Mouse (Mus musculus) CH12.LX (cell line): ENCODE measurements around the gene Hist1h4c. TPM values are rescaled to one million over a fixed set of nuclear protein-coding genes. Genes with fewer than 3 reads are reported as not detected.

Experiments used
- DNase-seq: peaks from one replicate; pipeline ENCODE4 v3.0.0-alpha.2; 2013; ENCODE audit errors: extremely low read depth
- H3K27ac ChIP-seq: 2 replicates; pipeline ENCODE4 v1.5.1; 2012; ENCODE audit warnings: low read depth, mild to moderate bottlenecking, control low read depth, moderate library complexity; ENCODE audit not compliant: insufficient read depth
- H3K27me3 ChIP-seq: replicated peaks from 2 replicates; pipeline ENCODE3; 2012; ENCODE audit warnings: inconsistent platforms
- H3K36me3 ChIP-seq, 2 experiments: replicated peaks in 1 of 2; 2 replicates each; pipeline versions ENCODE3 to v1.6.1; 2012; ENCODE audit warnings: inconsistent platforms in 1 of 2, low read length in 1 of 2, mild to moderate bottlenecking in 1 of 2, mixed read lengths in 1 of 2, moderate library complexity in 1 of 2; ENCODE audit not compliant: control insufficient read depth in 1 of 2, insufficient read depth in 1 of 2
- H3K4me1 ChIP-seq, 2 experiments: 2 replicates each; pipeline ENCODE4 v1.6.1; 2012; ENCODE audit warnings: inconsistent platforms in 1 of 2, moderate library complexity in 1 of 2; ENCODE audit not compliant: insufficient read depth in 2 of 2, control insufficient read depth in 1 of 2
- H3K4me2 ChIP-seq: 2 replicates; pipeline ENCODE4 v1.6.1; 2012; ENCODE audit warnings: low read depth, mild to moderate bottlenecking, control low read depth; ENCODE audit not compliant: poor library complexity, insufficient read depth, severe bottlenecking
- H3K4me3 ChIP-seq, 3 experiments: fragments of 150-350 bp in 1 of 3; sonication (generic) in 1 of 3; replicated peaks in 1 of 3; 2 replicates each; pipeline versions ENCODE3 to v1.5.1; 2011 to 2012; ENCODE audit warnings: low read depth in 2 of 3, low read length in 2 of 3, mild to moderate bottlenecking in 2 of 3, moderate library complexity in 2 of 3, control low read depth in 1 of 3, improper control_type of control experiment in 1 of 3, inconsistent platforms in 1 of 3, mixed read lengths in 1 of 3; ENCODE audit not compliant: poor library complexity in 1 of 3
- H3K79me2 ChIP-seq: replicated peaks from 2 replicates; pipeline ENCODE4 v1.6.1; 2012; ENCODE audit warnings: mild to moderate bottlenecking, moderate library complexity; ENCODE audit not compliant: control insufficient read depth, poor library complexity, insufficient read depth, severe bottlenecking; ENCODE audit errors: extremely low read depth
- H3K9ac ChIP-seq: 2 replicates; pipeline ENCODE4 v1.6.1; 2012; ENCODE audit warnings: low read depth, mild to moderate bottlenecking, control low read depth, moderate library complexity; ENCODE audit not compliant: insufficient read depth
- H3K9me3 ChIP-seq: replicated peaks from 2 replicates; pipeline ENCODE3; 2012; ENCODE audit warnings: low read length, inconsistent platforms, mixed read lengths
- BHLHE40 ChIP-seq: IDR thresholded peaks from 2 replicates; pipeline ENCODE4 v1.6.1; 2011; ENCODE audit warnings: mild to moderate bottlenecking, low read depth, low read length, improper control_type of control experiment
- CHD2 ChIP-seq: IDR thresholded peaks from 2 replicates; pipeline ENCODE4 v1.6.1; 2011; ENCODE audit warnings: low read length, improper control_type of control experiment
- CTCF ChIP-seq, 2 experiments: IDR thresholded peaks in 1 of 2; conservative IDR thresholded peaks in 1 of 2; 2 replicates each; pipeline ENCODE4 v1.5.1; 2011 to 2012; ENCODE audit warnings: low read depth in 2 of 2, low read length in 2 of 2, improper control_type of control experiment in 1 of 2, inconsistent platforms in 1 of 2, mild to moderate bottlenecking in 1 of 2, moderate library complexity in 1 of 2
- E2F4 ChIP-seq: IDR thresholded peaks from 2 replicates; pipeline ENCODE4 v1.6.1; 2011; ENCODE audit warnings: low read depth, low read length, improper control_type of control experiment; ENCODE audit not compliant: insufficient replicate concordance
- ELF1 ChIP-seq: IDR thresholded peaks from 2 replicates; pipeline ENCODE4 v1.6.1; 2014; ENCODE audit warnings: low read depth, mild to moderate bottlenecking, inconsistent platforms, low read length, improper control_type of control experiment
- EP300 ChIP-seq: IDR thresholded peaks from 2 replicates; pipeline ENCODE4 v1.6.1; 2011; ENCODE audit warnings: low read length, improper control_type of control experiment
- ETS1 ChIP-seq: conservative IDR thresholded peaks from 2 replicates; pipeline ENCODE4 v1.6.1; 2012; ENCODE audit warnings: low read depth, mild to moderate bottlenecking, inconsistent platforms, low read length, improper control_type of control experiment, moderate library complexity
- GABPA ChIP-seq: IDR thresholded peaks from 2 replicates; pipeline ENCODE4 v1.6.1; 2012; ENCODE audit warnings: low read depth, low read length, improper control_type of control experiment, inconsistent platforms; ENCODE audit not compliant: insufficient replicate concordance
- HCFC1 ChIP-seq: IDR thresholded peaks from 2 replicates; pipeline ENCODE4 v1.6.1; 2012; ENCODE audit warnings: low read depth, mild to moderate bottlenecking, inconsistent platforms, low read length, improper control_type of control experiment
- IRF4 ChIP-seq: IDR thresholded peaks from 2 replicates; pipeline ENCODE4 v1.6.1; 2014; ENCODE audit warnings: low read depth, mild to moderate bottlenecking, inconsistent platforms, low read length, improper control_type of control experiment
- JUN ChIP-seq: IDR thresholded peaks from 2 replicates; pipeline ENCODE4 v1.6.1; 2011; ENCODE audit warnings: low read depth, mild to moderate bottlenecking, low read length, improper control_type of control experiment, moderate library complexity; ENCODE audit not compliant: insufficient read depth
- JUND ChIP-seq: conservative IDR thresholded peaks from 2 replicates; pipeline ENCODE4 v1.6.1; 2011; ENCODE audit warnings: low read depth, low read length, improper control_type of control experiment
- MAFK ChIP-seq: IDR thresholded peaks from 2 replicates; pipeline ENCODE4 v1.6.1; 2011; ENCODE audit warnings: low read length, improper control_type of control experiment; ENCODE audit not compliant: insufficient replicate concordance
- MAX ChIP-seq: IDR thresholded peaks from 2 replicates; pipeline ENCODE4 v1.6.1; 2011; ENCODE audit warnings: low read length, improper control_type of control experiment
- MAZ ChIP-seq: IDR thresholded peaks from 2 replicates; pipeline ENCODE4 v1.6.1; 2012; ENCODE audit warnings: low read depth, mild to moderate bottlenecking, inconsistent platforms, low read length, improper control_type of control experiment, moderate library complexity
- MEF2A ChIP-seq: IDR thresholded peaks from 2 replicates; pipeline ENCODE4 v1.6.1; 2014; ENCODE audit warnings: low read depth, mild to moderate bottlenecking, inconsistent platforms, low read length, improper control_type of control experiment, borderline replicate concordance
- MYC ChIP-seq: IDR thresholded peaks from 2 replicates; pipeline ENCODE4 v1.6.1; 2011; ENCODE audit warnings: low read depth, mild to moderate bottlenecking, improper control_type of control experiment, low read length
- NELFE ChIP-seq: IDR thresholded peaks from 2 replicates; pipeline ENCODE4 v1.6.1; 2011; ENCODE audit warnings: low read depth, low read length, improper control_type of control experiment
- PAX5 ChIP-seq: IDR thresholded peaks from 2 replicates; pipeline ENCODE4 v1.6.1; 2012; ENCODE audit warnings: low read length, inconsistent platforms, mixed read lengths
- POLR2A ChIP-seq: IDR thresholded peaks from 2 replicates; pipeline ENCODE4 v1.6.1; 2011; ENCODE audit warnings: low read depth, mild to moderate bottlenecking, improper control_type of control experiment, low read length
- POLR2AphosphoS2 ChIP-seq: IDR thresholded peaks from 2 replicates; pipeline ENCODE4 v1.6.1; 2011; ENCODE audit warnings: low read depth, low read length, improper control_type of control experiment
- RAD21 ChIP-seq: IDR thresholded peaks from 2 replicates; pipeline ENCODE4 v1.6.1; 2011; ENCODE audit warnings: low read depth, mild to moderate bottlenecking, low read length, improper control_type of control experiment, moderate library complexity
- RCOR1 ChIP-seq: conservative IDR thresholded peaks from 2 replicates; pipeline ENCODE4 v1.6.1; 2012; ENCODE audit warnings: low read depth, mild to moderate bottlenecking, inconsistent platforms, low read length, improper control_type of control experiment
- SIN3A ChIP-seq: IDR thresholded peaks from 2 replicates; pipeline ENCODE4 v1.6.1; 2012; ENCODE audit warnings: low read length, improper control_type of control experiment, inconsistent platforms
- SMC3 ChIP-seq: IDR thresholded peaks from 2 replicates; pipeline ENCODE4 v1.6.1; 2011; ENCODE audit warnings: low read depth, low read length, improper control_type of control experiment
- TBP ChIP-seq: conservative IDR thresholded peaks from 2 replicates; pipeline ENCODE4 v1.6.1; 2011; ENCODE audit warnings: low read depth, low read length, improper control_type of control experiment
- TCF12 ChIP-seq: IDR thresholded peaks from 2 replicates; pipeline ENCODE4 v1.6.1; 2014; ENCODE audit warnings: low read depth, mild to moderate bottlenecking, inconsistent platforms, low read length, improper control_type of control experiment
- UBTF ChIP-seq: IDR thresholded peaks from 2 replicates; pipeline ENCODE4 v1.6.1; 2012; ENCODE audit warnings: low read depth, mild to moderate bottlenecking, inconsistent platforms, low read length, improper control_type of control experiment, moderate library complexity
- USF1 ChIP-seq: IDR thresholded peaks from 2 replicates; pipeline ENCODE4 v1.6.1; 2014; ENCODE audit warnings: low read depth, mild to moderate bottlenecking, inconsistent platforms, low read length, improper control_type of control experiment
- USF2 ChIP-seq: conservative IDR thresholded peaks from 2 replicates; pipeline ENCODE4 v1.6.1; 2011; ENCODE audit warnings: low read depth, low read length, improper control_type of control experiment
- ZC3H11A ChIP-seq: IDR thresholded peaks from 2 replicates; pipeline ENCODE4 v1.6.1; 2012; ENCODE audit warnings: low read depth, mild to moderate bottlenecking, inconsistent platforms, low read length, improper control_type of control experiment
- ZKSCAN1 ChIP-seq: IDR thresholded peaks from 2 replicates; pipeline ENCODE4 v1.6.1; 2012; ENCODE audit warnings: low read depth, inconsistent platforms, low read length, improper control_type of control experiment, borderline replicate concordance
- ZMIZ1 ChIP-seq: IDR thresholded peaks from 2 replicates; pipeline ENCODE4 v1.6.1; 2012; ENCODE audit warnings: low read depth, mild to moderate bottlenecking, inconsistent platforms, low read length, improper control_type of control experiment
- ZNF384 ChIP-seq: IDR thresholded peaks from 2 replicates; pipeline ENCODE4 v1.6.1; 2012; ENCODE audit warnings: low read depth, low read length, improper control_type of control experiment, inconsistent platforms
- dilution Hi-C: fragments of 300-500 bp; cut with MboI; formaldehyde crosslinking; loops from 2 replicates; pipeline ENCODE4 v1.14.3; 2020; ENCODE audit warnings: low sequenced_read_pairs; ENCODE audit not compliant: extremely low pct_unique_long_range_greater_than_20kb, extremely low pct_ligation_motif_present
- in situ Hi-C: fragments of 300-500 bp; cut with MboI; formaldehyde crosslinking; loops from 3 replicates; pipeline ENCODE4 v1.14.3; 2019; ENCODE audit warnings: low sequenced_read_pairs, low pct_ligation_motif_present, low pct_unique_long_range_greater_than_20kb, mixed read lengths
- polyA plus RNA-seq: library from polyadenylated mRNA; unstranded; fragments of >175 nt; gene quantifications from 2 replicates; pipeline ENCODE4 v1.2.1, GENCODE M21; 2012; ENCODE audit warnings: low read depth; ENCODE audit not compliant: insufficient read length
- total RNA-seq, 2 experiments: library from RNA; depleted of rRNA; stranded (reverse); fragments of 300-350 nt in 1 of 2; fragments of >200 nt in 1 of 2; gene quantifications; 2 replicates each; pipeline ENCODE4 v1.2.3; 2012 to 2014

Gene Hist1h4c
- total and polyA plus RNA-seq, 3 experiments, result 1.2 to 1,374 (median 6.9) TPM

GRCm38 (mm10) chr13:23739069-23739921 is 41.0 kb upstream of the Hist1h4c start (continued):
- no peak; the same call in 1 of the 2 replicates for TF ChIP-seq USF1
- TF ChIP-seq ZNF384, result no peak
- TF ChIP-seq ETS1, result no peak; the same call in none of the 2 replicates
- TF ChIP-seq MAZ, result peak; percentile 65
- peak; percentile 56; the same call in 1 of the 2 replicates for TF ChIP-seq MYC
- no peak for TF ChIP-seq ZC3H11A

GRCm38 (mm10) chr13:23738677-23739068 is 40.4 kb upstream of the Hist1h4c start, which contains the start of gene Hist1h1c:
Gene Hist1h1c, plus strand, starts transcription at chr13:23738808.
- H3K4me1 ChIP-seq, result peaks cover 3 to 26% of the 10 kb centered on the region in 2 experiments; a peak in 3 of 4 replicates
- no peak for TF ChIP-seq EP300
- TF ChIP-seq BHLHE40, result peak; percentile 29; the same call in 1 of the 2 replicates
- no peak for TF ChIP-seq MAFK
- no peak for TF ChIP-seq ZKSCAN1
- TF ChIP-seq ELF1, result peak; percentile 42; the same call in 1 of the 2 replicates
- TF ChIP-seq NELFE, result peak; percentile 100
- TF ChIP-seq MYC, result no peak
- TF ChIP-seq HCFC1, result peak; percentile 64; the same call in 1 of the 2 replicates
- TF ChIP-seq RAD21, result no peak
- TF ChIP-seq POLR2A, result peak; percentile 95
- 0 out of 2 replicates have a peak, but pooled peaks have one; percentile 46 for TF ChIP-seq IRF4
- TF ChIP-seq MAZ, result peak; percentile 85
- TF ChIP-seq GABPA, result no peak
- peak; percentile 90; the same call in 1 of the 2 replicates for TF ChIP-seq RCOR1
- TF ChIP-seq PAX5, result no peak
- TF ChIP-seq ETS1, result peak; percentile 19; the same call in 1 of the 2 replicates
- no peak for TF ChIP-seq ZC3H11A
- no peak; the same call in 1 of the 2 replicates for TF ChIP-seq UBTF
- TF ChIP-seq USF1, result no peak; the same call in 1 of the 2 replicates
- TF ChIP-seq MAX, result no peak; the same call in 1 of the 2 replicates
- TF ChIP-seq JUND, result no peak
- peak; percentile 19; the same call in 1 of the 2 replicates for TF ChIP-seq POLR2AphosphoS2
- TF ChIP-seq CHD2, result peak; percentile 37
- TF ChIP-seq E2F4, result peak; percentile 45; the same call in 1 of the 2 replicates
- TF ChIP-seq MEF2A, result peak; percentile 59; the same call in 1 of the 2 replicates
- TF ChIP-seq SMC3, result no peak
- no peak for TF ChIP-seq JUN
- TF ChIP-seq CTCF (conservative IDR thresholded peaks at IDR 0.05 in 1 of 2, IDR thresholded peaks at IDR 0.05 in 1 of 2; ENCODE audit: low read depth in 2 of 2, low read length in 2 of 2), result peak in 1 of 2 experiments; percentile 10; a peak in 1 of 4 replicates
- TF ChIP-seq TBP, result peak; percentile 98
- peak; percentile 100 for TF ChIP-seq TCF12
- TF ChIP-seq ZNF384, result no peak
- no peak for TF ChIP-seq USF2
- TF ChIP-seq SIN3A, result peak; percentile 21; the same call in 1 of the 2 replicates
- peak; percentile 100 for TF ChIP-seq ZMIZ1

More at GRCm38 (mm10) chr13:23738677-23739068, 40.4 kb upstream of the Hist1h4c start, which contains the start of gene Hist1h1c:
- DNase-seq, result peak; percentile 91
- dilution Hi-C loops (no loop called here), in situ Hi-C loops (loop anchor here (5.0 kb wide), 1 partner anchor 36 kb away; no protein-coding TSS in a partner anchor)
- Histone ChIP-seq H3K4me2 (peak within 1 kb of the TSS; percentile 61), H3K27me3 (no peaks in the 10 kb centered on the region), H3K9ac (peak within 1 kb of the TSS; percentile 100), H3K9me3 (no peaks in the 10 kb centered on the region), H3K27ac (peak within 1 kb of the TSS; percentile 95), H3K36me3 (no peaks in the 10 kb centered on the region), H3K79me2 (no peaks in the 10 kb centered on the region), H3K4me3 (peak within 1 kb of the TSS; percentile 54 to 74 (median 54))
